In genomic region chr4:59189546-59190237, GRCm38 (mm10) we compare ENCODE assay signal across 8 mouse cellular contexts. TPM values are rescaled to one million over a fixed set of nuclear protein-coding genes. Genes with fewer than 3 reads are reported as not detected.
DNase-seq lines count a peak whose midpoint lies in the region; ATAC-seq and TF ChIP-seq lines count a peak whose summit lies in the region.

No protein-coding gene starts in this region.

- TF ChIP-seq EP300 in lung, postnatal 0 days (IDR thresholded peaks at IDR 0.05): no peak

- DNase-seq in urinary bladder, postnatal 14 days (ENCODE audit: low spot score): peak; percentile 22
- no peak for DNase-seq in urinary bladder, adult 2 months (ENCODE audit: low spot score)
- DNase-seq in embryo, embryonic 10.5 days (ENCODE audit: low spot score): peak; percentile 52
- DNase-seq in layer of hippocampus, adult 8-10 months (ENCODE audit: low spot score in 2 of 2): peak; percentile 17 to 28
- DNase-seq in lung, postnatal 0 days (ENCODE audit: low spot score): peak; percentile 39
- peak; percentile 20 to 39 for DNase-seq in right cerebral cortex, postnatal 36 days (ENCODE audit: low spot score in 2 of 2)
- DNase-seq in Muller cell, postnatal 12 days (ENCODE audit: inconsistent ontology term): no peak

- peak overlapping the region; percentile 95 for H3K27ac ChIP-seq in heart, embryonic 12.5 days (ENCODE audit: poor library complexity, severe bottlenecking)
- peak overlapping the region; percentile 94 for H3K27ac ChIP-seq in lung, postnatal 0 days (ENCODE audit: low read length)

- no peaks in the 10 kb centered on the region for H3K9me3 ChIP-seq in heart, embryonic 12.5 days (replicated peaks)
- no peaks in the 10 kb centered on the region for H3K9me3 ChIP-seq in lung, postnatal 0 days (ENCODE audit: low read length)

- peak overlapping the region; percentile 91 for H3K9ac ChIP-seq in heart, embryonic 12.5 days
- peak overlapping the region; percentile 92 for H3K9ac ChIP-seq in lung, postnatal 0 days (replicated peaks; ENCODE audit: low read depth)

- peak; percentile 6; the same call in 1 of the 2 replicates for ATAC-seq in heart, embryonic 12.5 days (ENCODE audit: insufficient number of reproducible peaks, low FRiP score)
- ATAC-seq in lung, postnatal 0 days: 0 out of 2 replicates have a peak, but pooled peaks have one; percentile 9

- H3K4me2 ChIP-seq in heart, embryonic 12.5 days: peak overlapping the region; percentile 86
- peak overlapping the region; percentile 75 for H3K4me2 ChIP-seq in lung, postnatal 0 days (replicated peaks; ENCODE audit: low read depth, low read length)

- peaks cover 7% of the 10 kb centered on the region for H3K4me1 ChIP-seq in heart, embryonic 12.5 days (replicated peaks)
- H3K4me1 ChIP-seq in lung, postnatal 0 days (ENCODE audit: insufficient read depth, low read depth, low read length): no peaks in the 10 kb centered on the region; the same call in 1 of the 2 replicates

- WGBS in heart, embryonic 12.5 days: under 1% methylated on average over 51 of the region's 54 CpGs
- WGBS in lung, postnatal 0 days: under 1% methylated on average over 42 of the region's 54 CpGs

- H3K4me3 ChIP-seq in heart, embryonic 12.5 days: peak overlapping the region; percentile 78
- peak overlapping the region; percentile 96 for H3K4me3 ChIP-seq in lung, postnatal 0 days (ENCODE audit: low read depth, low read length)

- no peaks in the 10 kb centered on the region for H3K27me3 ChIP-seq in heart, embryonic 12.5 days (replicated peaks)
- no peaks in the 10 kb centered on the region for H3K27me3 ChIP-seq in lung, postnatal 0 days (replicated peaks; ENCODE audit: insufficient read depth, low read length)

- TF ChIP-seq CTCF in lung, postnatal 0 days (IDR thresholded peaks at IDR 0.05): peak; percentile 26; the same call in 1 of the 2 replicates

- no peaks in the 10 kb centered on the region for H3K36me3 ChIP-seq in heart, embryonic 12.5 days
- H3K36me3 ChIP-seq in lung, postnatal 0 days (ENCODE audit: insufficient read depth, low read length): no peaks in the 10 kb centered on the region

RNA-seq across cellular contexts. Expression of gene Ugcg, which starts 0.6 kb away (rescaled TPM):
- polyA plus RNA-seq in urinary bladder, adult 2 months (2012; rRNA removed): 36.3 and 44.3 TPM in 2 replicates
- polyA plus RNA-seq in heart, embryonic 12.5 days (2016; fragmentation: Nextera tagmentation; extraction: Ambion mirVana): 12.3 and 12.5 TPM in 2 replicates
- total RNA-seq in layer of hippocampus, adult 8-10 months (2022): 10 to 100 TPM; 62.9 to 68.4 (median 66.4) TPM
- polyA plus RNA-seq in lung, postnatal 0 days (2015; fragmentation: Nextera tagmentation; extraction: Ambion mirVana): 13.8 and 16.2 TPM in 2 replicates

RNA-seq across cellular contexts. Expression of gene AI481877, which starts 50.9 kb away (rescaled TPM):
- polyA plus RNA-seq in urinary bladder, adult 2 months (2012; rRNA removed): not detected in 2 replicates
- not detected in 2 replicates for polyA plus RNA-seq in heart, embryonic 12.5 days (2016; fragmentation: Nextera tagmentation; extraction: Ambion mirVana)
- total RNA-seq in layer of hippocampus, adult 8-10 months (2022): not detected
- polyA plus RNA-seq in lung, postnatal 0 days (2015; fragmentation: Nextera tagmentation; extraction: Ambion mirVana): not detected in 2 replicates

Comparison
In these comparisons a context has a peak if more than half of its experiments do, and no peak if none do; other contexts are left out.
1. DNase-seq: peak in urinary bladder, postnatal 14 days (single experiment), embryo, embryonic 10.5 days (single experiment), layer of hippocampus, adult 8-10 months (2 of 2), lung, postnatal 0 days (single experiment) and right cerebral cortex, postnatal 36 days (2 of 2); none in urinary bladder, adult 2 months (single experiment) and Muller cell, postnatal 12 days (single experiment).